Mouse (Mus musculus) bone marrow, adult 2 months (tissue): ENCODE measurements around the gene Nrxn1.

Experiments used
- CTCF ChIP-seq: fragments of 200-500 bp; IDR thresholded peaks from 2 replicates; pipeline ENCODE4 v1.5.1; 2011; ENCODE audit warnings: low read length, control low read depth; ENCODE audit not compliant: control insufficient read depth, insufficient read depth
- POLR2A ChIP-seq: fragments of 200-500 bp; IDR thresholded peaks from 2 replicates; pipeline ENCODE4 v1.6.1; 2011; ENCODE audit warnings: low read depth, mild to moderate bottlenecking, control low read depth, low read length, borderline replicate concordance; ENCODE audit not compliant: control insufficient read depth

GRCm38 (mm10) chr17:90836154-90837021 is 256.5 kb downstream of the Nrxn1 start:
- TF ChIP-seq POLR2A (no peak), CTCF (no peak)
